Mouse (Mus musculus): ENCODE measurements around the gene Gm14569. TPM values are rescaled to one million over a fixed set of nuclear protein-coding genes. Genes with fewer than 3 reads are reported as not detected.

Gm14569 gene
- total RNA-seq, 2 experiments from 2014 or later = not detected

DNA sequence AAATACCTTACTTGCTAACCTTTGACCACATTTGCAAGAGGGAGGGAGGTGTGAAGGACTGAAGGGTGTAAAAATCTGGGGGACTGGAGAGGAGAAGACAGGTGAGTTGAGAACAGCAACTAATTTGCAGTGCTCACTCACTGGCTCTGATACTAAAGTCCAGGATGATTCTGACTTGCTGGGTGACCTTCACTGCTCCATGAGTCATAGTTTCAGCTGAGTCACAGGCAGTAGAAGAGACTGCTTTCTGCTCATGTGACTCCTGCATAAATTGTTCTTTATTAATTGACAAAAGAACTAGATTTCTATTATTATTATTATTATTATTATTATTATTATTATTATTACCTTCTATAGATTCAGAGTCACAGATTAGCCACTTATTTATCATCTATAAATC is 106.3 kb downstream of the Gm14569 start:
- no peak for ATAC-seq (replicated peaks; ENCODE audit: poor library complexity, severe bottlenecking)

Other genes starting within 250 kb of the Gm14569 start
- 6.1 and 8.9 TPM in 2 replicates for gene Lonrf3, start 163.5 kb downstream of the Gm14569 start, total RNA-seq (2014; fragmentation: Nextera tagmentation)
- 29.0 and 31.9 TPM in 2 replicates for gene Lonrf3, start 163.5 kb downstream of the Gm14569 start, total RNA-seq (2017)
- not detected in 2 replicates for gene Gm6268, start 90.5 kb downstream of the Gm14569 start, total RNA-seq (2014; fragmentation: Nextera tagmentation)
- gene Gm6268, start 90.5 kb downstream of the Gm14569 start, total RNA-seq (2017) = not detected in 2 replicates
- 29.8 and 43.6 TPM in 2 replicates for gene Pgrmc1, start 106.4 kb upstream of the Gm14569 start, total RNA-seq (2014; fragmentation: Nextera tagmentation)
- 52.1 and 69.9 TPM in 2 replicates for gene Pgrmc1, start 106.4 kb upstream of the Gm14569 start, total RNA-seq (2017)
- gene Akap17b, start 153.6 kb upstream of the Gm14569 start, total RNA-seq (2014; fragmentation: Nextera tagmentation) = 1.6 and 2.6 TPM in 2 replicates
- gene Akap17b, start 153.6 kb upstream of the Gm14569 start, total RNA-seq (2017) = 3.4 and 3.8 TPM in 2 replicates

All from granulocyte monocyte progenitor cell, adult 5-6 weeks (primary cell).